Mouse (Mus musculus) thymus, postnatal 10 days (tissue): ENCODE data around the gene Vmn1r54.
"Not testable (repeated sequence)": the region's sequence is repeated elsewhere in the genome, so short reads cannot be mapped to it uniquely, and the experiment has no call there.

ENCODE experiments used
- DNase-seq, 2 experiments: peaks; one replicate each; pipeline ENCODE4 v3.0.0; 2021; ENCODE audit warnings: low spot score in 2 of 2

The Vmn1r54 gene

GRCm38 (mm10) chr6:90246000-90246399 lies at the start of gene Vmn1r54:
Vmn1r54 (plus strand) TSS chr6:90246300.
- no peak for DNase-seq

GRCm38 (mm10) chr6:90202493-90202892 lies 43.6 kb upstream of the Vmn1r54 start, which contains the start of gene V1ra8:
V1ra8 (plus strand) TSS chr6:90202793.
- not testable (repeated sequence) for DNase-seq

- no peak for DNase-seq
These were observed 21.8 kb upstream of the Vmn1r54 start, which contains the start of gene Vmn1r53 for GRCm38 (mm10) chr6:90224338-90224737. Vmn1r53 (minus strand) TSS chr6:90224438.

GRCm38 (mm10) chr6:90232114-90232513 lies 14.0 kb upstream of the Vmn1r54 start:
- not testable (repeated sequence) for DNase-seq

- DNase-seq: no peak
These were observed 13.4 kb upstream of the Vmn1r54 start for GRCm38 (mm10) chr6:90232681-90233080.

- DNase-seq: no peak
These were observed 2.1 kb upstream of the Vmn1r54 start for GRCm38 (mm10) chr6:90244019-90244418.

- no peak for DNase-seq
These were observed 42.2 kb downstream of the Vmn1r54 start for GRCm38 (mm10) chr6:90288265-90288664.

- no peak for DNase-seq
These were observed 54.8 kb downstream of the Vmn1r54 start, which contains the start of gene BC048671 for GRCm38 (mm10) chr6:90300919-90301318. BC048671 (plus strand) TSS chr6:90301219.

GRCm38 (mm10) chr6:90306315-90306975 lies 60.3 kb downstream of the Vmn1r54 start:
- no peak for DNase-seq

GRCm38 (mm10) chr6:90308839-90309778 lies 63.0 kb downstream of the Vmn1r54 start:
- no peak for DNase-seq

- no peak for DNase-seq
These were observed 69.9 kb downstream of the Vmn1r54 start for GRCm38 (mm10) chr6:90315961-90316360.

- DNase-seq: no peak
These were observed 71.6 kb downstream of the Vmn1r54 start for GRCm38 (mm10) chr6:90317510-90318258.

- DNase-seq: no peak
These were observed 72.9 kb downstream of the Vmn1r54 start for GRCm38 (mm10) chr6:90319019-90319418.

GRCm38 (mm10) chr6:90319475-90320191 lies 73.5 kb downstream of the Vmn1r54 start:
- DNase-seq: no peak

- no peak for DNase-seq
These were observed 74.3 kb downstream of the Vmn1r54 start for GRCm38 (mm10) chr6:90320429-90320828.
